Mouse (Mus musculus) limb, embryonic 13.5 days (tissue): ENCODE data around the gene Cyfip1. TPM values are rescaled to one million over a fixed set of nuclear protein-coding genes. Genes with fewer than 3 reads are reported as not detected.

Experiments used
- ATAC-seq: fragments of 200-750 bp; cut with Nextera tagmentation; 2 replicates; pipeline ENCODE4 v1.8.0; 2017; ENCODE audit warnings: low read depth, moderate number of reproducible peaks, moderate TSS enrichment; ENCODE audit not compliant: low FRiP score
- H3K27ac ChIP-seq: fragments of 300-500 bp; sonication (generic); 2 replicates; pipeline ENCODE4 v1.5.1; 2015; ENCODE audit warnings: inconsistent platforms, mild to moderate bottlenecking, moderate library complexity
- H3K27me3 ChIP-seq: fragments of 300-500 bp; sonication (generic); 2 replicates; pipeline ENCODE4 v1.6.1; 2015; ENCODE audit warnings: mild to moderate bottlenecking, inconsistent platforms
- H3K36me3 ChIP-seq: fragments of 300-500 bp; sonication (generic); 2 replicates; pipeline ENCODE4 v1.6.1; 2015; ENCODE audit warnings: inconsistent platforms, mild to moderate bottlenecking, moderate library complexity
- H3K4me1 ChIP-seq: fragments of 300-500 bp; sonication (generic); 2 replicates; pipeline ENCODE4 v1.6.1; 2015; ENCODE audit warnings: inconsistent platforms
- H3K4me2 ChIP-seq: fragments of 300-500 bp; sonication (generic); replicated peaks from 2 replicates; pipeline ENCODE4 v1.6.1; 2015; ENCODE audit warnings: inconsistent platforms, mild to moderate bottlenecking, moderate library complexity
- H3K4me3 ChIP-seq: fragments of 300-500 bp; sonication (generic); 2 replicates; pipeline ENCODE4 v1.5.1; 2015; ENCODE audit warnings: moderate library complexity, mild to moderate bottlenecking, inconsistent platforms
- H3K9ac ChIP-seq: fragments of 300-500 bp; sonication (generic); 2 replicates; pipeline ENCODE4 v1.6.1; 2015; ENCODE audit warnings: mild to moderate bottlenecking, inconsistent platforms
- H3K9me3 ChIP-seq: fragments of 300-500 bp; sonication (generic); 2 replicates; pipeline ENCODE4 v1.6.1; 2016; ENCODE audit warnings: inconsistent platforms
- WGBS: fragments of 180-500 bp; shearing (Covaris S2); methylation state at CpG from one replicate; pipeline ENCODE4 v1.1.7; 2015; 5-methylcytosine and 5-hydroxymethylcytosine counted together
- polyA plus RNA-seq: library from polyadenylated mRNA; unstranded; fragments of >200 nt; fragmentation: Nextera tagmentation; extraction: Ambion mirVana; gene quantifications from 2 replicates; pipeline ENCODE4 v1.2.1, GENCODE M21; 2015

Gene Cyfip1
- polyA plus RNA-seq, 1 experiment from 2014 or later = 127 TPM

DNA sequence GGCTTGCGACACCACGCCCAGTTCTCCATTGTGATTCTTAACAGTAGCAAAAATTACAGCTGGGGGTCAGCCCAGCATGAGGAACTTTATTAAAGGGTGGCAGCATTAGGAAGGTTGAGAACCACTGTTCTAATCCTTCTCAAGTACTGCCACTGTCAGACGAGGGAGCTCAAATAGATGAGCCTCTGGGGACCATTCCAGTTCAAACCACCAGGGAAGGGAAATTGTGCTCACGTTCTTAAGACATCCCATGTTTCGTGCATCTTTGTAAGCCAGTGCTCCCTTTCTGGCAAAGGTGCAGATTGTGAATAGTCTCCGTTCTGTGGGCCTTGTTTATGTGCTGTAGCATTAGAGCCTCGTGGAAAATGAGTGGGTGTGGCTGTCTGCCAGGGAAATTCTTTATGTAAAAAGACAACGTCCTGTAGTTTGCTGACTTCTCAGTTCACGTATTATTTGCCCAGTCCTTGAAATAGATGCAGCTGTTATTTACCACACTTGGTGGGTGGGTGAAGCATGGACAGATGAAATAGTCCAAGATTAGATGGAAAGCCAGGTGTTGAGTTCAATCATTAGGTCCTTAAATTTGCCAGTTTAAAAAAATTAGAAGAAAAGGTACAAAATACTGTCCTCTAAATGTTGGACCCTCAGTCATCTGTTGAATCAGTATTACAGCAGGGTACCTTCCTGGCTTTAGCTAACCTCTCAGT, 5.2 kb downstream of the Cyfip1 start:
- Histone ChIP-seq H3K4me1 (peaks cover 49% of the 10 kb centered on the region), H3K36me3 (no peaks in the 10 kb centered on the region; the same call in 1 of the 2 replicates), H3K4me2 (no peak overlapping the region), H3K9me3 (no peaks in the 10 kb centered on the region), H3K9ac (no peak overlapping the region), H3K27me3 (no peaks in the 10 kb centered on the region), H3K4me3 (no peak overlapping the region), H3K27ac (no peak overlapping the region)
- WGBS = 54% methylated on average over 9 of the region's 9 CpGs
- ATAC-seq = no peak

DNA sequence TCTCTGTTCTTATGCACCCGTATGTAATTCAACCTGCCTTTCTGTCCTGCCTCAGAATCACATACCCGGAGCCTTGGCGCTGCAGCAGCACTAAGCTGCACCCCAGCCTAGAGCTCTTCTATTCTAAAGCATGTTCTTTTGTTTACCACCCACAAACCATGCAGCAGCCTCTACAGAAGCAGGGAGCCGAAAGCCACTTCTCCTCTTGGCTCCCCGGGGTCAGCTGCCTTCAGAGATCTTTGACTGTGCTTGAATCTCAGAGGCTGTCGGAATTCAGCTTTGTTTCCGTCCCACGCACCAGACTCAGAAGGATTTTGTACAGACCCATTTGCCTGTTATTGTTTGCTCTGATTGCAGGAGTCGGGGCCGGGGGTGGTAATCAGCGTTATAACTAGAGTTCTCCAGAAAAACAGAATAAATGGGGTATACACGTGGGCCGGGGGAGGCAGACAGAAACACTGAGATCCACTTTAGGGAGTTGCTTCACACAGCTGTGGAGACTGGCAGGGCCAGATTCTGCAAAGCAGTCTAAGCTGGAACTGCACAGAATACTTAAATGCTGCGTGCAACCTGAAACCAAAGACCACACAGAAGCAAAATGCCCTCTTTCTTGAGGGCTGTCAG, 8.5 kb downstream of the Cyfip1 start:
- Histone ChIP-seq H3K4me2 (peak overlapping the region; percentile 28), H3K9ac (peak overlapping the region; percentile 43; the same call in 1 of the 2 replicates), H3K27me3 (no peaks in the 10 kb centered on the region), H3K27ac (peak overlapping the region; percentile 80), H3K9me3 (no peaks in the 10 kb centered on the region), H3K4me1 (peaks cover 47% of the 10 kb centered on the region), H3K36me3 (no peaks in the 10 kb centered on the region), H3K4me3 (no peak overlapping the region)
- WGBS = 40% methylated on average over 14 of the region's 14 CpGs
- peak; percentile 78 for ATAC-seq

DNA sequence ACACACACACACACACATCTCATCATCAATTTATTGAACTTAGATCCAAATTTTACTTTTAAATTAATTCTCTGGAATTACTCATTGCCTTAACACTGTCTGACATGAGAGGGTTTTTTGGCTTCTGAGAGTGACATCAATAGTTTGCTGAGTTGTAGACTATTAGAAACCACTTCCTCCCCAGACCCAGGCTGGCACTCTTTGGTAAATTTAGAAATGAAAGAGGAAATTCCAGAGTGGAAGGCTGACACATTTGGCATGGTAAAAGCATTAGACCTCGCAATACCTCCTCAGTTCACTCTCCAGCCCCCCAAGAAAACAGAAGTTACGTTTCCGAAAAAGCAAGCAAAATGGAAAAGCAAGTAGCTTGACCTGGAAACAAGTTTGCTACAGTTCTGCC, 11.2 kb downstream of the Cyfip1 start:
- H3K36me3 ChIP-seq = no peaks in the 10 kb centered on the region; the same call in 1 of the 2 replicates
- H3K4me1 ChIP-seq = peaks cover 51% of the 10 kb centered on the region
- no peak overlapping the region for H3K4me2 ChIP-seq
- 72% methylated on average over 3 of the region's 3 CpGs for WGBS
- H3K9me3 ChIP-seq = no peaks in the 10 kb centered on the region
- no peak overlapping the region for H3K9ac ChIP-seq
- H3K27ac ChIP-seq = no peak overlapping the region
- H3K4me3 ChIP-seq = no peak overlapping the region
- no peaks in the 10 kb centered on the region for H3K27me3 ChIP-seq
- no peak for ATAC-seq

DNA sequence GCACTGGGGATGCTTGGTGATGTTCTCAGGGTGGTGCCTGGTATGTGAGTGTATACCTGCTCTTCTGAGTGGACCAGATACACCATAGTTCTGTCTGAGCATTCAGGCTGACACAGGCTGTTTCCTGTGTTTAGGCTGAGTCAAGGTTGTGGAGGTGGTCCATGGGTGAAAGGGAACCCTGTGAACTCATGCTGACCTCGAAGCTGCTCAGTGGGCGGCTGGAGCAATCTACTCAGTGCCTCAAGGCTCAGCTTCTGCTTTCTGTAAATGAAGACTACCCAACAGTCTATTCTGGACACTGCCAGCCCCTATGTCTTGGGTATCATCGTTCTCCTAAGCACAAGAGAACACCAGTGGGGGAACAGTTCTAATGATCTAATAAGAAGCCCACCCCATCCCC, 14.1 kb downstream of the Cyfip1 start:
- Histone ChIP-seq H3K4me2 (no peak overlapping the region), H3K4me3 (no peak overlapping the region), H3K4me1 (peaks cover 31% of the 10 kb centered on the region), H3K27me3 (no peaks in the 10 kb centered on the region), H3K9me3 (no peaks in the 10 kb centered on the region), H3K9ac (no peak overlapping the region), H3K36me3 (no peaks in the 10 kb centered on the region; the same call in 1 of the 2 replicates), H3K27ac (no peak overlapping the region)
- ATAC-seq = no peak
- 87% methylated on average over 3 of the region's 3 CpGs for WGBS

DNA sequence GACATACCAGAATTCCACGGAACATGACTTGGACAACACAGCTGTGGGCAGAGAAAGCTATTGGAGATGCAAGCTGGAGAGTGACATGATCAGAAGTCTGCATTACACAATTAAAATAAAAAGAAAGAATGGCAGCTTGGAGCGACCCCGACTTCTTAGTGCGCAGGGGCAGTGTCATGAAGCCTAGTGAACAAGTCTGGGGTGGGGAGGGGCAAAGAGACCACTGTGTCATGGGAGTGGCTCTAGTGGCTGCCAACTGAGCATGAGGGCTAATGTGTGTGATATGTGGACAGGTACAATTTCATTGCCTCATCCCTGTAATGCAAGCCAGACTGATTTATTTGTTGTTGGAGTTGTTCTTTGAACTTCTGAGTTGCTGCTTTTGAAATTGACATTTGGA, 15.2 kb downstream of the Cyfip1 start:
- 100% methylated on average over 4 of the region's 4 CpGs for whole genome bisulfite sequencing
- ATAC-seq = no peak
- Histone ChIP-seq H3K4me1 (peaks cover 23% of the 10 kb centered on the region), H3K4me3 (no peak overlapping the region), H3K4me2 (no peak overlapping the region), H3K36me3 (no peaks in the 10 kb centered on the region; the same call in 1 of the 2 replicates), H3K27ac (no peak overlapping the region), H3K9me3 (no peaks in the 10 kb centered on the region), H3K27me3 (no peaks in the 10 kb centered on the region), H3K9ac (no peak overlapping the region)

DNA sequence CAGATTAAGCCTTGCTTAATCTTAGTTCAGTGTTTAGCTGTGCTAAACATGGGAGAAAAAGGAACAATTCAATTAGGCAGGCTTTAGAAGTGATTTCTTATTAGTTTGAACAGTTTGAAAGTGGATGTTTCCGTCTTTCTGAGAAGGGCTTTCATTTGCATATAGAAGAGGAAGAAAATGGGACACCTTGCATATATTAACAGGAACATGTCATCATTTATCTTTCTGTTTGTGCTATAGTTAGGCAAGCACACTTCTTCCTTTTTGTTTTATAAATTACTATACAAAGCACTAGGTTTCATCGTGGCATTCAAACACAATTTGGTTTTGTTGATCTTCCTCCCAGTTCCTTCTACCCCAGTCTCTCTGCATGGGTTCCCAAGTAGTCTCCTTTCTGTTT, 16.2 kb downstream of the Cyfip1 start:
- no peak overlapping the region for H3K27ac ChIP-seq
- H3K36me3 ChIP-seq = no peaks in the 10 kb centered on the region; the same call in none of the 2 replicates
- H3K27me3 ChIP-seq = no peaks in the 10 kb centered on the region
- no peak overlapping the region for H3K4me3 ChIP-seq
- H3K4me1 ChIP-seq = peaks cover 23% of the 10 kb centered on the region
- H3K9ac ChIP-seq = no peak overlapping the region
- 89% methylated on average over 2 of the region's 2 CpGs for whole genome bisulfite sequencing
- no peaks in the 10 kb centered on the region for H3K9me3 ChIP-seq
- ATAC-seq = no peak
- no peak overlapping the region for H3K4me2 ChIP-seq

DNA sequence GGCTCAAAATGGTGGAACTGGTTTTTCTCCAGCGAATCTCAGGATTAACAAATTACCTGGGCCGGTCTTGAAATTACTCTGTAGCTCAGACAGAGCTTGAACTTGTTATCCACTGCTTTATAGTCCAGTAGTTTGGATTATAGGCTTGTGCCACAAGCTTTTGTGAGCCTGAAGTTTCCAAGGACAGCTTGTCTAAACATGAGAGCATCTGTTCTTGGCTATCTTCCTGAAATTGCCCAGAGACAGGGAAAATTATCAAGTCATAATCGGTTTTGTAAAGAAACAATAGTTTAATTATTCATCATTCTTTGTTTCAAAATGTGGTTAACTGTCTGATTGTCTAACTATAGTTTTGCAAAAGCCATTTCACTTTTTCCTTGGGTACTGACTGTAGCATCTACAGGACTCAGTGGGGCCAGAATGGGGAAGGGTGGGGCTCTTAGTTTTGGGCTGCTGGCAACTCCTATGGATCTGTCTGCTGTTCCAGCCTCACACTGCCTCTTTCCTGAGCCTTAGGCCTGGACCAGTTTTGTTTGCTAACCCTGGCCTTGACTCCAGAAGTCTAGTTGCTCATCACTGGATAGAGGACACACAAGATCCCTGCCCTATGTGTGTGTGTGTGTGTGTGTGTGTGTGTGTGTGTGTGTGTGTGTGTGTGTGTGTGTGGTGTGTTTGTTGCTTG, 17.4 kb downstream of the Cyfip1 start:
- H3K36me3 ChIP-seq = peaks cover 7% of the 10 kb centered on the region
- H3K9ac ChIP-seq = no peak overlapping the region
- no peaks in the 10 kb centered on the region for H3K9me3 ChIP-seq
- no peak overlapping the region for H3K4me3 ChIP-seq
- WGBS = 90% methylated on average over 3 of the region's 3 CpGs
- ATAC-seq = no peak
- no peak overlapping the region for H3K4me2 ChIP-seq
- H3K4me1 ChIP-seq = peaks cover 18% of the 10 kb centered on the region
- no peak overlapping the region for H3K27ac ChIP-seq
- no peaks in the 10 kb centered on the region for H3K27me3 ChIP-seq

DNA sequence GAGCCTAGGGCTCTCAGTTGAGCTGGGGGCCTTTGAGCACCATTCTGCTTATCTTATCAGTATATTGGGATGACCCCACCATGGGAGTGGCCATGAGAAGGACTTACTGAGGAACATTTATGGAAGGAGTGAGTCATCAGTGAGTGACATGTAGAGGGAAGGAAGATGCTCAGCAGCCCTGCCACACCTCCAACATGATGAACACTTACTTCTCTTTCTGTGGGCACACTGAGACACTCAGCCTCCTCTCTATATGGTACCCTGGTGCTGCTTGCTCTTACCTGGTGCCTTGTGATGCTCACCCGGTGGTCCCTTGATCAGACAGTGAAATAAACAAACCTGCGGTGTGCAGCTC, 17.9 kb downstream of the Cyfip1 start:
- H3K4me1 ChIP-seq = peaks cover 18% of the 10 kb centered on the region
- no peak overlapping the region for H3K4me2 ChIP-seq
- H3K9me3 ChIP-seq = no peaks in the 10 kb centered on the region
- H3K27me3 ChIP-seq = no peaks in the 10 kb centered on the region
- WGBS = 83% methylated on average over 2 of the region's 2 CpGs
- no peak for ATAC-seq
- peaks cover 7% of the 10 kb centered on the region for H3K36me3 ChIP-seq
- H3K27ac ChIP-seq = no peak overlapping the region
- H3K9ac ChIP-seq = no peak overlapping the region
- no peak overlapping the region for H3K4me3 ChIP-seq

DNA sequence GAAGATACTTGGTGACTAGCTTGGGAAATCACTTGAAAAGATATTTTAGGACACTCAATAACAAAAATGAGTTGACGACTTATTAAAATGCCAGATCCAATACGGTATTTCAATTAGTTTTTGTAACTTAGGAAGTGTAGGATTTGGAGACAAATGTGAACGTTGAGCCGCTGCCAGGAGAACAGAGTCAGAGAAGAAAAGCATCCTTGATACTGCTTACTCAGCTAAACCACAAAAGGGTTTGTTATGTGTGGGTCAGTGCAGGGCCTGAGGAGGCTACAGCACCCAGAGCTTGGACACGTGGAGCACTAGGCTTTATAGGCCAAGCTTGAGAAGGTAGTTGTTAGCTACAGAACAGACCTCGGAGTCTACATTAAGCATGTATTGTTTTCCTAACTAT, 18.4 kb downstream of the Cyfip1 start:
- H3K4me1 ChIP-seq = peaks cover 16% of the 10 kb centered on the region
- peaks cover 7% of the 10 kb centered on the region for H3K36me3 ChIP-seq
- no peak for ATAC-seq
- no peak overlapping the region for H3K27ac ChIP-seq
- no peak overlapping the region for H3K9ac ChIP-seq
- no peaks in the 10 kb centered on the region for H3K9me3 ChIP-seq
- H3K27me3 ChIP-seq = no peaks in the 10 kb centered on the region
- H3K4me2 ChIP-seq = no peak overlapping the region
- 89% methylated on average over 6 of the region's 6 CpGs for WGBS
- no peak overlapping the region for H3K4me3 ChIP-seq

DNA sequence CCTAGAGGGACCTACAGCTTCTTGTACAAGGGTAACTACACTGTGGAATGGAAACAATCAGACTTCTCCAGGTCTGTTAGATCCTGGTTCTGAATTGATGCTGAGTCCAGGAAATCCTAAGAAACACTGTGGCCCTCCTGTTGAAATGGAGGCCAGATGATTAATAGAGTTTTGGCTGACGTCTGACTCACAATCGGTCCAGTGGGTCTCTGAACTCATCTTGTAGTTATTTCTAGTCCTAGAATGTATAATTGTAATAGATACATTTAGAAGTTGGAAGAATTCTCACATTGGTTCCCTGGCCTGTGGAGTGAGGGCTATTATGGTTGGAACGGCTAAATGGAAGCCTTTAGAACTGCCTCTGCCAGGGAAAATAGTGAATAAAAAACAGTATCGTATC, 19.6 kb downstream of the Cyfip1 start:
- Histone ChIP-seq H3K9me3 (no peaks in the 10 kb centered on the region), H3K36me3 (peaks cover 7% of the 10 kb centered on the region), H3K4me2 (no peak overlapping the region), H3K9ac (no peak overlapping the region), H3K27ac (no peak overlapping the region), H3K4me3 (no peak overlapping the region), H3K4me1 (peaks cover 4% of the 10 kb centered on the region), H3K27me3 (no peaks in the 10 kb centered on the region)
- 85% methylated on average over 4 of the region's 4 CpGs for WGBS
- ATAC-seq = no peak

DNA sequence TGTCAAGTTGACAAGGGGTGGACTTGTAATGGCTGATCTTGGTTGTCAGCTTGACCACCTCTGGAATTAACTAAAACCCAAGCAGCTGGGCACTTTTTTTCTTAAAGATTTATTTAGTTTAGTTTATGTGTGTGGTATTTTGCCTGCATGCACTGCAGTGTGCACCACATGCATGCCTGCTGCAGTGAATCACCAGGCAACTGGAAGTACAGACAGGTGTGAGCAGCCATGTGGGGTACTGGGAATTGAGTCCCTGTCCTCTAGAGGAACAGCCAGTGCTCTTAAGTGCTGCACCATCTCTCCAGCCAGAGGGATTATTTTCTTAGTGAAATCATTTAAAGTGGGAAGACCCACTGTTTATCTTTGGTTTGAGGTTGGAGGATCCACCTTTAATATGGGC, 23.5 kb downstream of the Cyfip1 start:
- Histone ChIP-seq H3K4me1 (peaks cover 18% of the 10 kb centered on the region; the same call in 1 of the 2 replicates), H3K4me2 (no peak overlapping the region), H3K36me3 (peaks cover 7% of the 10 kb centered on the region), H3K9ac (no peak overlapping the region), H3K9me3 (no peaks in the 10 kb centered on the region), H3K27ac (no peak overlapping the region), H3K4me3 (no peak overlapping the region), H3K27me3 (no peaks in the 10 kb centered on the region)
- ATAC-seq = no peak

DNA sequence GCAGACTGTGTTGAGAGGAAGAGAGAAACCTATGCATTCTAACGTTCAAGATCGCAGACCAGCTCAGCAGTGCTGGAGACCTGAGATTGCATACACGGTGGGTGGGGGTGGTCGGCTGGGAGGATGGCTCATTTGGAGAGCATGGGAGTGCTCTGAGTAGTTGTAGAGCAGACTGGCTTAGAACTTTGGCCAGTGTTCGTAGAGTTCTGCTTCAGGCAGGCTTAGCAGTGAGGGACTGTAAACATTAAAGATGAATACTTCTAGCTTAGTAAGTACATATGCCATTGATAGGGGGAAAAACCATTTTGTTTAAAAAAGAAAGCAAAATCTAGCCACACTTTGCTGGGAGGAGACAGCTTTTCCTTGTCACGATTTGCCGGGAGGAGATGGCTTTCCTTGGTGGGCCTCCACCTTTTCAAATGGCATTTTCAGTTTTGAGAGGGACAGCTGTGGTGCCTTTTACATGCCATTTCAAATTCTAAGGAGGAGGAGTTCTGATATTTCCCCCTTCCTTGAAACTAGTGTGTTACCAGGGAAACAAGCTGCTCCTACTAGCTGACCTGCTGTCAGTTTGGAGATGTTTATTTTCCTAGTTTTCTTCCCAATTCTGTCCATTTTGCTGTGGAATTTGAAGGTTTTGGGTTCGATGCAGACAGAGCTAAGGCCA, 24.3 kb downstream of the Cyfip1 start:
- Histone ChIP-seq H3K9me3 (no peaks in the 10 kb centered on the region), H3K4me3 (no peak overlapping the region), H3K36me3 (peaks cover 7% of the 10 kb centered on the region), H3K9ac (no peak overlapping the region), H3K27me3 (no peaks in the 10 kb centered on the region), H3K27ac (no peak overlapping the region), H3K4me1 (peaks cover 19% of the 10 kb centered on the region; the same call in 1 of the 2 replicates), H3K4me2 (no peak overlapping the region)
- no peak for ATAC-seq
- WGBS = 77% methylated on average over 8 of the region's 8 CpGs
